Mouse (Mus musculus): ENCODE data around the gene Prlr. TPM values are rescaled to one million over a fixed set of nuclear protein-coding genes. Genes with fewer than 3 reads are reported as not detected.

Prlr gene
- total RNA-seq (2014; rRNA removed) (2.3 and 5.5 TPM in 2 replicates), polyA plus RNA-seq (2015; fragmentation: Nextera tagmentation; extraction: Ambion mirVana) (3.6 and 4.8 TPM in 2 replicates)

GRCm38 (mm10) chr15:10177083-10177482, at the start of gene Prlr:
Gene Prlr, plus strand, starts transcription at chr15:10177238.
- peak within 1 kb of the TSS; percentile 88 for H3K4me2 ChIP-seq (ENCODE audit: low read depth, low read length, poor library complexity, severe bottlenecking)
- peak within 1 kb of the TSS; percentile 59 for H3K9ac ChIP-seq (replicated peaks; ENCODE audit: low read length, poor library complexity, severe bottlenecking)
- WGBS = 8% methylated on average over 9 of the region's 9 CpGs
- no peaks in the 10 kb centered on the region for H3K36me3 ChIP-seq (ENCODE audit: insufficient read depth, low read length)
- H3K27ac ChIP-seq (ENCODE audit: low read depth, low read length) = no peak within 1 kb of the TSS
- H3K27me3 ChIP-seq (ENCODE audit: insufficient read depth, low read length) = no peaks in the 10 kb centered on the region
- peak within 1 kb of the TSS; percentile 49 for H3K4me3 ChIP-seq (ENCODE audit: low read depth, low read length)
- ATAC-seq (ENCODE audit: low FRiP score) (0 out of 2 replicates have a peak, but pooled peaks have one; percentile 27), DNase-seq (ENCODE audit: low spot score) (no peak)
- no peak for TF ChIP-seq CTCF (IDR thresholded peaks at IDR 0.05)
- no peaks in the 10 kb centered on the region for H3K4me1 ChIP-seq (ENCODE audit: insufficient read depth, low read length)
- no peaks in the 10 kb centered on the region for H3K9me3 ChIP-seq (ENCODE audit: low read length)

DNA sequence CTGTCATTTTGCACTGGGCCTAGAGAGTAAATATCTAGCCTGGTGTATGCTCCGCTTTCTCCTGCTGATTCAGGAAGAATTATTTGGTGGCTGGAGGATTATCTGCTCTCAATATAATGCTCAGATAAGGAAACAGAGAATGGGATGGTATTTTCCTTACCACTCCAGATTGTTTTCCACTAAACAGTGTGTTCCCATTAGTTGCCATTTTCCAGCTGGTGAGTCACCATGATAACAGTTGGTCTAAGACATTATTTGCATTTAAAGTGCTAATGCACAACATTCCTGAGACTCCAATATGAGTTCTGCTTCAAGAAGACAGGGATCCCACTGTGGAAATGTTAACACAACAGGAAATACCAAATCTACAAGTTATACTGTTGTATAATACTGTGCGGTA, 43.3 kb upstream of the Prlr start:
- Histone ChIP-seq H3K9ac (replicated peaks; ENCODE audit: low read length, poor library complexity, severe bottlenecking) (no peak overlapping the region), H3K27me3 (ENCODE audit: insufficient read depth, low read length) (no peaks in the 10 kb centered on the region), H3K9me3 (ENCODE audit: low read length) (no peaks in the 10 kb centered on the region), H3K27ac (ENCODE audit: low read depth, low read length) (no peak overlapping the region), H3K4me2 (ENCODE audit: low read depth, low read length, poor library complexity, severe bottlenecking) (no peak overlapping the region), H3K4me3 (ENCODE audit: low read depth, low read length) (no peak overlapping the region), H3K36me3 (ENCODE audit: insufficient read depth, low read length) (no peaks in the 10 kb centered on the region), H3K4me1 (ENCODE audit: insufficient read depth, low read length) (no peaks in the 10 kb centered on the region)
- ATAC-seq (ENCODE audit: low FRiP score) (no peak), DNase-seq (ENCODE audit: low spot score) (no peak)
- TF ChIP-seq CTCF (IDR thresholded peaks at IDR 0.05) = no peak
- 93% methylated on average over 2 of the region's 2 CpGs for WGBS

DNA sequence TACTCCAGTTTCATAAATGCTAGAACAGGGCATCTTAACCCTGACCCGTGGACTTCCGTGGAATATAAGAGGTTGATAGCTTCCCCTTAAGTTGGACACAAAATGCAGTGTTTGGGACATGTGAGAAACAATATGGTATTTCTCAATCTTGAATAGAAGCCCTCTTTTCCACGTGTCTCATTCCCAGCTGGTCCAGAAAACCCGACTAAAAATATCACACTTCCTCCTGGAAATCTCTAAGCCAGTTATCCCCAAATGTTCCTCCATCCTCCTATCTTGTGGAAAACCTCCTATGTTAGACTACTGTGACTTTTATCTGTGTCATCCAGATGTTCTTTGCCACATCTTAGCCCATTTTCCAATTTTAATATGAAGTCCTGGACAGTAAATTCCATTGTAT, 42.1 kb upstream of the Prlr start:
- no peak for DNase-seq (ENCODE audit: low spot score)
- H3K9me3 ChIP-seq (ENCODE audit: low read length) = no peaks in the 10 kb centered on the region
- H3K4me1 ChIP-seq (ENCODE audit: insufficient read depth, low read length) = no peaks in the 10 kb centered on the region
- H3K27me3 ChIP-seq (ENCODE audit: insufficient read depth, low read length) = no peaks in the 10 kb centered on the region
- no peak for TF ChIP-seq CTCF (IDR thresholded peaks at IDR 0.05)
- H3K9ac ChIP-seq (replicated peaks; ENCODE audit: low read length, poor library complexity, severe bottlenecking) = no peak overlapping the region
- H3K4me3 ChIP-seq (ENCODE audit: low read depth, low read length) = no peak overlapping the region
- H3K4me2 ChIP-seq (ENCODE audit: low read depth, low read length, poor library complexity, severe bottlenecking) = no peak overlapping the region
- no peaks in the 10 kb centered on the region for H3K36me3 ChIP-seq (ENCODE audit: insufficient read depth, low read length)
- 79% methylated on average over 4 of the region's 4 CpGs for WGBS
- no peak overlapping the region for H3K27ac ChIP-seq (ENCODE audit: low read depth, low read length)
- no peak for ATAC-seq (ENCODE audit: low FRiP score)

DNA sequence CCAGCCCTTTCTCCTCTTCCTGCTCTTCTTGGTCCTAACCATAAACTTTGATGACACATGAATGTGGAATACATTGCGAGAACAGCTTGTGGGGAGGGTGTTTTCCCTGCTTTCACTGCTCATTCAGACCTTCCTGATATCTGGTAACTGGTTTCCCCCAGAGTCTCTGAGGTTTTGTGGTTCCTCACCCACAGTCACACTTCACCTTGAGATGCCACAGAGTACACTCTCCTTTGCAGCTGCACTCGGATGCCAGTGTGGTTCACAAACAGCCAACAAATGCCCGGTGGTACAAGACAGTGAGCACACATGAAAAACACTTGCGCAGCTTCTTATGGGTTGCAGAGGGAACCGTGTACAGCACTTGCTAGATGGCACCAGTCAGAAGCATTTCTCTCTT, 32.5 kb upstream of the Prlr start:
- no peaks in the 10 kb centered on the region for H3K9me3 ChIP-seq (ENCODE audit: low read length)
- no peaks in the 10 kb centered on the region for H3K27me3 ChIP-seq (ENCODE audit: insufficient read depth, low read length)
- H3K9ac ChIP-seq (replicated peaks; ENCODE audit: low read length, poor library complexity, severe bottlenecking) = no peak overlapping the region
- ATAC-seq (ENCODE audit: low FRiP score) (no peak), DNase-seq (ENCODE audit: low spot score) (no peak)
- H3K4me3 ChIP-seq (ENCODE audit: low read depth, low read length) = no peak overlapping the region
- no peak overlapping the region for H3K27ac ChIP-seq (ENCODE audit: low read depth, low read length)
- H3K36me3 ChIP-seq (ENCODE audit: insufficient read depth, low read length) = no peaks in the 10 kb centered on the region
- H3K4me2 ChIP-seq (ENCODE audit: low read depth, low read length, poor library complexity, severe bottlenecking) = no peak overlapping the region
- 84% methylated on average over 5 of the region's 5 CpGs for WGBS
- no peak for TF ChIP-seq CTCF (IDR thresholded peaks at IDR 0.05)
- no peaks in the 10 kb centered on the region for H3K4me1 ChIP-seq (ENCODE audit: insufficient read depth, low read length)

DNA sequence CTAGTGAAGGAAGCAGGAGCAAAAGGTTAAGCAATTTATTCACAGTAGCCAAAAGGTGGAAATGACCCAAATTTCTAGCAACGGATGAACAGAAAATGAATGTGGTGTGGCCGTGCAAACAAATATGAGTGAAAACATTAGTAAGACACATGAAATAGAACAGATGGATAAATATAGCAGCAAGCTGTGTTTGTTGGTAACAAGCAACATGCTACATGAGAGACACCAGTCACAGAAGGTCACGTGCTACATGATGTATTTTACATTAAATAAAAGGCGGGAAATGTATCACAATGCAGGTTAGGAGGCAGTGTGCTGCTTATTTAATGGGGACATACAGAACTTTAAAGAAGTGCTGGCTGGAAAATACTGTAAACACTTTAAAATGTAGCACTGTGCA, 28.8 kb upstream of the Prlr start:
- no peaks in the 10 kb centered on the region for H3K36me3 ChIP-seq (ENCODE audit: insufficient read depth, low read length)
- no peak for TF ChIP-seq CTCF (IDR thresholded peaks at IDR 0.05)
- H3K4me2 ChIP-seq (ENCODE audit: low read depth, low read length, poor library complexity, severe bottlenecking) = no peak overlapping the region
- ATAC-seq (ENCODE audit: low FRiP score) (no peak), DNase-seq (ENCODE audit: low spot score) (no peak)
- H3K27ac ChIP-seq (ENCODE audit: low read depth, low read length) = no peak overlapping the region
- no peak overlapping the region for H3K9ac ChIP-seq (replicated peaks; ENCODE audit: low read length, poor library complexity, severe bottlenecking)
- no peaks in the 10 kb centered on the region for H3K9me3 ChIP-seq (ENCODE audit: low read length)
- no peaks in the 10 kb centered on the region for H3K27me3 ChIP-seq (ENCODE audit: insufficient read depth, low read length)
- WGBS = 88% methylated on average over 4 of the region's 4 CpGs
- no peaks in the 10 kb centered on the region for H3K4me1 ChIP-seq (ENCODE audit: insufficient read depth, low read length)
- H3K4me3 ChIP-seq (ENCODE audit: low read depth, low read length) = no peak overlapping the region

DNA sequence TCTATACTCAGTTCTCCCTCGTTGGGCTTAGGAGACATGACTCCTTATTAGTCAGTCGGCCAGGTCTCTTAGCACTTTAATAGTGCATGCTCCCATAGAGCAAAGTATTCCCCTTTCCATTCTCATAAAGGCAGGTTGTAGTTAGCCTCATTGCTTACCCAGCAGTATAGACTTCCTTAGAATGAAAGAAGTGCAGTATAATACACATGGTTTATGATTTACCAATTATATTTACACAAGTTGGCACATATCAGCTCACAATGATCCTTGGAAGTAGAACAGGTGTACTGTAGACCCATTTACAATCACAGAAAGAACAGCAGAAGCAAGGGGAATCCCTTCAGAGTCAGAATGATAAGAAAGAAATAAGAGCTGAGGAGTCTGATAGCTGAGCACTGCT, 16.4 kb upstream of the Prlr start:
- no peaks in the 10 kb centered on the region for H3K27me3 ChIP-seq (ENCODE audit: insufficient read depth, low read length)

More for the DNA sequence above, 16.4 kb upstream of the Prlr start:
- ATAC-seq (ENCODE audit: low FRiP score) (no peak), DNase-seq (ENCODE audit: low spot score) (no peak)
- Histone ChIP-seq H3K4me2 (ENCODE audit: low read depth, low read length, poor library complexity, severe bottlenecking) (no peak overlapping the region), H3K9me3 (ENCODE audit: low read length) (0 out of 2 replicates have a peak, but pooled peaks cover 6% of the 10 kb centered on the region), H3K4me1 (ENCODE audit: insufficient read depth, low read length) (no peaks in the 10 kb centered on the region), H3K9ac (replicated peaks; ENCODE audit: low read length, poor library complexity, severe bottlenecking) (no peak overlapping the region), H3K27ac (ENCODE audit: low read depth, low read length) (no peak overlapping the region), H3K4me3 (ENCODE audit: low read depth, low read length) (no peak overlapping the region), H3K36me3 (ENCODE audit: insufficient read depth, low read length) (no peaks in the 10 kb centered on the region)
- 91% methylated on average over 2 of the region's 2 CpGs for WGBS
- no peak for TF ChIP-seq CTCF (IDR thresholded peaks at IDR 0.05)

Data from midbrain, postnatal 0 days (tissue).